Mouse (Mus musculus) frontal cortex, postnatal 14 days (tissue): ENCODE data around the gene Olfr279.
A peak's percentile ranks its signal among the peaks of the same experiment; 100 is the strongest.
"Not testable (repeated sequence)": the region's sequence is repeated elsewhere in the genome, so short reads cannot be mapped to it uniquely, and the experiment has no call there.

Experiments used
- DNase-seq, 2 experiments: peaks; one replicate each; pipeline ENCODE4 v3.0.0; 2022; ENCODE audit warnings: low spot score in 2 of 2

Olfr279 gene

DNA sequence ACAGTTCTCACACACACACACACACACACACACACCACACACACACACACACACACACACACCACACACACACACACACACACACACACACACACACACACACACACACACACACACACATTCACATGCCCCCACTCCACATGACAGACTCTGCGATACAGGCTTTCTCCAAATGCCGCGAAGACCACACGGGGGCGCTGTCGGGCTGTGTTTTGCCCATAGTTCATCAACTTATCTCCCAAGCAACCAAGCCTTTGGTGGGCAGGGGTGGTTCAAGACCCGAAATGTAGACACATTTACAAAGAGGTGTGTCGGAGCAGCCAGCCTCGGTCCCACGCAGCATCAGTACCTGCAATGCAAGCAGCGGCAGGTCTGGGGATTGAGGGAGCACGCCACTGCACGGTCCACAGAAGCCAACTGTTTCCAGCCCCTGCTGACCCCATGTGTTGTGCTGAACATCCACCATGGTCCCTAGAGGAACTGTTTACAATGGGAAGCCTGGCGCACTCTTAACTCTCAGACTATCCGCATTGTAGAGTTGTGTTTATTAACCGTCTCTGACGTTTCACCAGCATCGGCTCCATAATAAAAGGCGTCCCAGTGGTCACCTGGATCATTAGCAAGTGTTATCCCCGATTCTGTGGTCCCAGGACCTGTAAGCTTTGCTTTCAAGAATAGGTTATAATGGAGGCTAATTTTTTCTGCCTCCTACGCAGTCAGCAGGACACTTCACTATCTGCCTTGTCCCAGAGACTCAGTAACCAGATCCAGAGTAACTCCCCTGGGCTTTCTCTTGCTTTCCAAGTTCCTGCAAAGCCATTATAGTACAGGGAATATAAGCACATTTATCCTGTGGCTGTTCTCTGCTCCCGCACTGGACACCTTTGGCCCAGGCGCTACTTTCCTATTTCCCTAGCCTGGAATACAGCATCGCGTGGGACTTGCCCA is 18.5 kb downstream of the Olfr279 start:
- peak; percentile 58 to 62 for DNase-seq

DNA sequence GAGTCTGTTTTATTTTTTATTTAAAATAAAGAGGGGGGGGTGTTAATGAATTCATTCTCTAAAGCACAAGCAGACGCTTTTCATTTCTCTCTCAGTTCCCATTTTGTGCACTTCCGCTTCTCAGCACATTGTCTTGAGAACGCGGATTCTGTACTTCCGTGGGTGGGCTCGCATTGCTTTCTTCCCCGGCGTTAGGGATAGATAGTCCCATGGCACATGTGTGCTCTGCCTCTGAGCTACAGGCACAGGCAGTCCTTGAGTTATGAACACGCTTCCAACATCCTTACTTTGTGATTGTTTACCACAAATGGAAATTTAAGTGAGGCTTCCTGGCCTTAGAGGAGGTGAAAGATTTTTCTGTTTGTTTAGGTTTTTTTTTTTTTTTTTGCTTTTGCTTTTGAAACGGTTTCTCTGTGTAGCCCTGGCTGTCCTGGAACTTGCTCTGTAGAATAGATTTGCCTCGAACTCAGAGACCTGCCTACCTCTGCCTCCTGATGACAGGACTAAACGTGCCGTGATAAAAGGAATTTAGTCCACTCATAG is 19.3 kb downstream of the Olfr279 start:
- DNase-seq = no peak

DNA sequence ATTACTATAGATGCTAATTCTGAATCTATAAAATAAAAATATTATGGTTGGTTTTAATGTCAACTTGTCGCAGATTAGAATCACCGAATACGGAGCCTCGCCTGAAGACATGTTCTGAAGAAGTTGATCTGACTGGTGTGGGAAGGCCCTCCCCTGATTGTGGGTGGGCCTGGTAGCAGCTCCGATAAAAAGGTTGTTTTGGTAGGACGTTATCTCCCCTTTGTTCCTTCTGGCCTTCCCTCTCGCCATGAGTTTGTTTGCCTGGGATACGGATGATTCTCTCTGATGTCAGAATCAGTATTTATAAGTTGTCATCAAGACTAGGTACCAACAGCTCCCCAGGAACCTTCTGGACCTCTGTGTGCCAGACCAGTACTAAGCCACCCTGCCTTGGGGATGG is 20.0 kb downstream of the Olfr279 start:
- no peak for DNase-seq

DNA sequence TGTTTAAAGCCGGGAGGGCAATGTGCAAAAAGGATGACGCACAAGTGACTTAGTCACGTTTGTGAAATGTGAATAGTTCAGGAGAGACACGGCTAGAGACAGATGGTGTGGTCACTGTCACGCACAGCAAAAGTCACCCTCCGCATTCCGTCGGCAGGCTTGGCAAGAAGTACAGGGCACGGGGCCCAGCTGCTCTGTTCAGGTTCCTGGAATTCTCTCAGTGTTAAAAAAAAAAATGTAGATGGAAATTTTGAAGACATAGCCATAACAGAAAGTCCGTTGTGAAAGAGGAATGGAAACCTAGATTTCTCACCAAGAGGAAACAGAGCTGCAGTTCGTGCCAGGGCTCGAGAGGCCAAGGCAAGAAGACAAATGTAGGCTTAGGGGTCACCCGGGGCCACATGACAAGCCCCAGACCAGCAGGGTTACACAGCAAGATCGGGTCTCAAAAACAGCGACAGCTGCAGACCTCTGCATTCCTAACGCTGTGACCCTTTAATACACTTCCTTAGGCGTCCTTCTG is 20.7 kb downstream of the Olfr279 start:
- no peak for DNase-seq

DNA sequence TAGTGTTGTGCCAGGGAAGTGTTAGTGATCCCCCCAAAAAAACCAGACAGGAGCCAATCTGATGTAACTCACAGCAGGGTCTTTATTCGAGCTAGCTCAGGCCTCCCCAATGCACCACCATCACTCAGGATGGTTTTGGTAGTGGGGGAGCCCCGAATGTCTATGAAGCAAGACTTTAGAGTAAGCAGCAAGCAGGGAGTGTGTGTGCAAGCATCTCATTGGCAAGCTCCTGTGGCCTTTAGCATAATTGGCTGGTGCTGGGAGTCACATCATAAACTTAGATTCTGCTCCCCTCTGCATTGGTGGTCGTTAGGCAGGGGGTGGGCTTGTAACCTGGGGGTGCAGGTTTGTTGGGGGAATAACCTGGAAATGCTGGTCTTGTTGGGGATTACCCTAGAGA is 21.5 kb downstream of the Olfr279 start:
- DNase-seq = not testable (repeated sequence)

DNA sequence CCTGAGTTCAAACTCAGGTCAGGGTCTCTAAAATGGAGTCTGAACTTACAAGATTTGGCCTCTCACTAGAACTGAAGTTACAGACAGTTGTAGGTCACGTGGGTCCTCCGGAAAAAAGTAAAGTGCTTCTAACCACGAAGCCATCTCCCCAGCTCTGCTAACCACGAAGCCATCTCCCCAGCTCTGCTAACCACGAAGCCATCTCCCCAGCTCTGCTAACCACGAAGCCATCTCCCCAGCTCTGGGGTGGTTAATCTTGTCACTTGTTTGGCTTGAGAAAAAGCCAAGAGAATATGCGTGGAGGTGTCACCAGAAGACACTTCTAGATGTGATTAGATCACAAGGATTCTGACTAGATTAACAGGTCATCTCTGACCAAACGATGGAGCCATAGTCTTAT is 21.9 kb downstream of the Olfr279 start:
- no peak for DNase-seq

DNA sequence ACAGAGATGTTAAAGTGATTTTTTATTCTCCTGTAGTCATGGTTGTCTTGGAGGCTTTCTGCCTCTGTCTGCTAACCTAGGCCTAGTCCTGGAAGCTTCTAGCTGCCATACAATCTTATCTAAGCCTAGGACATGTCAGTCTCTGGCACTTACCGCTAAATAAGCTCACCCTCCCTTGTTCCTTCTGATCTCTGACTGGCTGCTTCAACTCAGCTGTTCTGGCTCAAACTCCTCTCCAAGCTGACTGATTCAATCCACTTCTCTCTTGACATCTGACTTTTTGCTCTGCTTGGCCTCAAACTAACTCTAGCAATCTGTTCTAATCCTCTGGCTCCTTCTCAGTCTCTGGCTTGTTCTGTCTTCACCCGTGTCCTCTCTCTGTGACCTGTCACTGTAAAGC is 22.6 kb downstream of the Olfr279 start:
- DNase-seq = not testable (repeated sequence)

DNA sequence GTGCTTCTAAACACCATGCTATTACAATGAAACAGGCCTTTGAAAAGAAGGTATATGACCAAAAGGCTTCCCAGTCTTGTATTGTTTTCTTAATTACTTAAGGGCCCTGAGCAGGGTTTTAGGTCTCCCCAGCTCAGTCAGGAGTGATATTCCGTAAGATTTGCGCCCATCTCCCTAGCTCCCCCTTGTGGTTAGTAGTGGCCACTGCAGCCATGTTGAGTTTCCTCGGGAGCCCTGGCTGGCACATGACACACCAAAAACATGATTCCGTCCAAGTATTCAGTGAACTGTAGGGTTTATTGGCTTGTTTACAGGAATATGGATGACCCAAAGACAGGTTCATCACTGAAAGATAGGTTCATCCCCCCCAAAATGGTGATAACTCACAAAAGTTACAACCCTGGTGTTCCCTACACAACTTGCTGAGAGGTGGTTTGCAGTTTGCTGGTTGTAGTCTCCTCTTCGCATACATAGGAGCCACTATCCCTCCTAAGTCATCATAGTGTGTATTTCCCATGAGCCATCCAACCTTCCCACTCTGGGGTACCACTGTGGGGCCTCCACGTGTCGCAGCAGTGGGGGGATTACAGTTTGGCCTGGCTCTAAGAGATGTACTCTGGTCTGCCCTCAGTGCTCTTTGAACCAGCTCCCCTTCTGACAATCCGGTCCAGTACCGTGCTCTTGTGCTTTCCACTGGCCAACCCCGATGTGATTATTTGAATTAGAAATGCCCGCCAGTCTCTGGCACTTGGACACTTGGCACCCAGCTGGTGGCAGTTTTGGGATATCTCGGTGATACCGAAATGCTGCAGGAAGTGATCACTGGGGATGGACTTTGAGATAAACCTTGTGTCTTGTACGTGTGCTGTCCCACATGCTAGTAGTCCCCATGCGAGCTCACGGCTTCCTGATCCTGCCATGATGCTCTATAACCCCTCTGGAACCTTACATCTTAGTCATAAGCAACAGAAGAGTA is 25.5 kb downstream of the Olfr279 start:
- DNase-seq = peak; percentile 35 to 41

DNA sequence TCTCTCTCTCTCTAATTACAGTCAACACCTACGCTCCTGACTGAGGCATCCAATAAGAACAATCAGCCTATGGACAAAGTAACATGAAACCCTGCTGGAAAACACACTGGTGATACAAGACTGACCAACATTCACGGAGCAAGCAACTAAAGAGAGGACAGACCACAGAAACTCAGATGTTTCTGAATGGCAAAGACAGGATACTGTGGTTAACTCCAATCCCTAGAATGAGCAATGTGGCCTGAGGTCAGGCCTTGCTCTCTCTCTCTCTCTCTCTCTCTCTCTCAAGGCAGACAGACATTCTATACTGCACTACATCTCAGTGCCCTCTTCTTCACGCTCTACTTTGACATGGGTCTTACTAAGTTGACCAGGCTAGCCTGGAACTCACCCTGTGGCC is 29.0 kb downstream of the Olfr279 start:
- DNase-seq = no peak

DNA sequence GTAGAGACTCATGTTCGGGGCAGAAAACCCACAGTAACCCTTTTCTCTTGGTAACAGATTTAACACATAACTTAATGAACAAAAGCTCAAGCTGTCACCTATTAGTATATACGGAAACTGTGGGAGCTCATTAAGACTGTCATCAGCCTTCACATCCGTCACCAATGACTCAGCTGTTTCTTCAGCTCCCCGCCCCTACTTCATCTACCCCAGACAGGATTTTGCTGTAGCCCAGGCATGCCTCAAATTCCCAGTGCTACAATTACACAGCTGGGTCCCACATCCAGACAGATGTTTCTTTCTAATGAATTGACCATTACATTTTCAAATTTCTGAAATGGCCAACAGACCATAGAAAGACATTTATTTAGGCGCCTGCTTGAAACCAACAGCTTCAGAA is 33.9 kb downstream of the Olfr279 start:
- no peak for DNase-seq

DNA sequence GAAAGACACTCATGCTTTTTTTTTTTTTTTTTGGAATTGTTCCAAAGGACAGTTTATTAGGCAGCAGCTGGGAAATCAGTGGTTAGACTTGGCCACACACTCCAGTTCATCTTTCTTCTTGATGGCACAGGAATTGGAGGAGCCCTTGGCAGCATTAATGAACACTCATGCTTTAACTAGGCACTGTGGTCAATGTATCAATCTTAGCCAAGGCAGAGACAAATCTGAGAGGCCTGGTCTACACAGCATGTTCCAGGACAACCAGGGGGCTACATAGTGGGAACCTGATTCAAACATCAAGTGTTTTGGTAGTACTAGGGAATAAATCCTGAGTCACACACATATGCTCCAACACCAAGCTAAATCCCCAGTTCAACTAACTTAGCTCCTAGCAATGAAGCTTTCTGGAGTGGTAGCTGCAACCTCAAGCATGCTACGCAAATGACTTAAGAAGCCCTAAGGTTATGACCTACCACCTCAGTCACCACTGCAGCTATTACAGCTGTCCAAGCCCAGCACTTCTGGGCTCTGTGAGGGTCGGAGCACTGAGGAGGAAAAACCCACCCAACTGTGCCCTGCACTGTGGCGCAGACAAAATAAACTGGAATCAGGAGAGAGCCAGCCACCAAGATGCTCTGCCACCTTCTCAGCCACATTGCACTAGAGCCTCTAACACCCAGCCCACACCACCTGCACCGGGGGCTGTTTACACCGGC is 35.0 kb downstream of the Olfr279 start:
- DNase-seq = no peak

DNA sequence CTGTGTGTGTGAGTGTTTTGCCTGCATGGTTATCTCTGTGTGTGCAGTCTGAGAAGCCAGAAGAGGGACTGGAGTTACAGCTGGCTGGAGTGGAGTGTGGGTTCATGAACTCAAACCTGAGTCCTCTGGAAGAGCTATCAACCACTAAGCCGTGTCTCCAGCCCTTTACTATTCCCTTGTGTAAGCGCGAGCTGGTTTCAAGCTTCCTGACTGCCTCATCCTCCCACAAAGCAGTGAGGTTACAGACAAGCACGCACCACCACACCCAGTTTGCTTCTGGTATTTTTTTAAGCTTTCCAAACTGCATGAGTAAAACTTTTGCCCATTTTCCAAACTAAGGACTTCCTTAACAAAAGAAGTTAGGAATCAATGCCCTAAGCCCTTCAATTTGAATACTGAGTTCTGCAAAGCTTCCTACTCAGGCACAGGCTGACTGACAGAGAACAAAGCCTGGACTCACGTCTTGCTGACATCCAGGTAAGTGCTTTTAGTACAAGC is 35.9 kb downstream of the Olfr279 start:
- no peak for DNase-seq

DNA sequence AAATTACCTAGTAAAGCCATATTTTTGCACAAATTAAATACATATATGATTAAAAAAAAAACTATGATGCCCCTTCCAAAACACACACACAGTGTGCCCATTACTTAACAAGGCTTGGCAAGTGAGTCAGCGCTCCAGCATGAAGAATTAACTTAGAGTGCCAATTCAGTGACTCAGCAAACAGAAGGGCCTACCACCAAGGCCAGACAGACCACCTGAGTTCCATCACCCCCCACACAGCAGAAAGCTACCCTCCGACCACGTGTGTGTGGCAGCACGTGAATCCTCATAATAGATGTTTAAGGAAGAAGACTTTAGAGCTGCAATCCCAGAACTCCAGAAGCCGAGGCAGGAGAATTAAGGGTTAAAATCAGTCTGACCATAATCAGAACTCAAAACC is 40.1 kb downstream of the Olfr279 start:
- no peak for DNase-seq

DNA sequence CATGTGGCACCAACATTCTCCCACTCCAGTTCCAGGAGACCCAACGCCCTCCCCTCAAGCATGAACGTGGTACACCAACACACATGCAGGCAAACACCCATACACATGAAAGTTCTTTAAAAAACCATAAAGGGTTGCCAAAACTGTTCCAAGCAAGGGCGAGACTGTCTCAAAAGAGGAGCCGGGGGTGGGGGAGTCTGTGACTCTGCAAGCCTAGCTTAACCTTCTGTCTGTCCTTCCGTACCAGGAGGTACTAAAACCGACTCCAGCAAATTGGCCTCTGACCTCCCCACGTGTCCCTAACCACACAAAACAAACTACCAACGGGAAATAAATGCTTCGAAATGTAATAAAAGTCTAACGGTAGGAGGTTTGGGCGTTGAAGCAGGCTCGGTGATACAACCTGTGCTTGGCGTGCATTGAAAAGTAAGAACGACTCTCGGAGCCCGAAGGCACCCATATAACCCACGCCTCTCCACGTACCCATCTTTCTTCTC is 40.9 kb downstream of the Olfr279 start:
- no peak for DNase-seq

DNA sequence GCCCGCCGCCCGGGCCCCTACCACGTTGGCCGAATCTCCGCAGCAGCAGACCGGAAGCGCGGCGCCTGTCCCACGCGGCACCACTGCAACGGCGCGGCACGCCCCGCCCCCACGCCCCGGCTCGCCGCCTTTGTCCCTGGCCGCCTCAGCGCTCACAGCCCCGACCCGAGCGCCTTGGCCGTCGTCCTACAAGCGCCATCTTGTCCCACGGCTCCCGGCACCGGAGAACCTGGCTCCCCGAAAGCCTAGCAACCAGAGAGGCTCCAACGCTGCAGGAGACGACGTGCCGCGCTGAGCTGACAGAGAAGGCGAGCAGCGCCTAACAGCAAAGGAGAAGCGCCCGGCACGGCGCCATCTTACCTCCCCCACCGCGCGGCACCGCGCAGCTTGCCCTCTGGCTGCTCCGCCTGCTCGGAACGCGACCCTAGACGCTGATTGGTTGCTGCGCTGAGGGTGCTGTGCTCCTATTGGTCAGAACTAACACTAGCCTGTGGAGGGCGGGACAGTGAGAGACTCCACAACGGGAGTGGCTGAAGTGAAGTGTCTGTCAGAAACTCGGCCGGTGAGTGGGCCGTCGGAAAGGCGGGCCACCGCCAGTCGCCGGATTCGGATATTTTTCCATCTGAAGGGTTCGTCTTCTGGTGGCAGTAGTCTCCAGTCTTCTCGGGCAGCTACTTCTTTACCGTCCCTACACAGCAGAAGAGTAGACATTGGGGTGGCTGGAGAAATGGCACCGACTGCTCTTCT is 41.9 kb downstream of the Olfr279 start, which contains the start of gene Kansl2:
Gene Kansl2 (minus strand): TSS at position 384 of the 747 bp plus-strand sequence.
- peak; percentile 98 to 99 for DNase-seq

DNA sequence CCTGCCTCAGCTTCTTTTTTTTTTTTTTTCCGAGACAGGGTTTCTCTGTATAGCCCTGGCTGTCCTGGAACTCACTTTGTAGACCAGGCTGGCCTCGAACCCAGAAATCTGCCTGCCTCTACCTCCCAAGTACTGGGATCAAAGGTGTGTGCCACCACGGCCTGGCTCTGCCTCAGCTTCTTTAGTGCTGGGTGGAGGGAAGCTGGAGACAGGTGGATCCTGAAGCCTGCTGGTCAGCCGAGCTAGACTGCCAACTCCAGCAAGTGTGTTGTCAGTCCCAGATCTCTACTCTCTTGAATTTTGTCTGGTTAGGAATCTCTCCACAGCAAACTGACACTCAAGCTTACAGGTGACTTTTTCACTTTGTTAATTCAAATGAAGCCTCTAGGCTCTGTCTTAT is 43.7 kb downstream of the Olfr279 start:
- DNase-seq = no peak

DNA sequence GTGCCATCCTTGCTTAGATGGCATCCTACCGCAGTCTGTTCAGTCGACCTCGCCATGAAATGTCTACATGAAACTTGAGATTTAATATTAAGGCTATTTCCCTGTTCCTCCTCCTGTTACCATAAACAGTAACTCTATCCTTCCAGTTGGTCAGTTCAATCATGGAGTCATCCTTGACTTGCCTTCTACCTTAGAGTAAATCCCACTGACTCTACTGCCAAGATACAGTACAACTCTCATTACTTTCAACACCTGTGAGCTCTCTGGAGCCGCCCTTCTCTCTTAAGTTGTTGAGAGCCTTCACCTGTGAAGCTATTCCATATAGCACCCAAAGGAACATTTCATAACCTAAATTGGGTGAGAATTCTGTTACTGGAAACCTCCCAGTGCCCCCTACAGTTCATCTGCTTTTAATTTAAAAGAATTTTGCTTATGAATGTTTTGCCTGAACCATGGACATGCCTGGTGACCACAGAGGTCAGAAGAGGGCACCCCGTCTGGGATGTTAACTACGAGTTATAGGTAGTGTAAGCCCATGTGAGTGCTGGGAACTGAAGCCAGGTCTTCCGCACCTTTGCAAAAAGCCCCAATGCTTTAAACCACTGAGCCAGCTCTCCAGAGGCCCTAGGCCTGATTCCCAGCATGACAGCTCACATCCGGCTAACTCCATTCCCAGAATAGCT is 44.8 kb downstream of the Olfr279 start:
- no peak for DNase-seq

DNA sequence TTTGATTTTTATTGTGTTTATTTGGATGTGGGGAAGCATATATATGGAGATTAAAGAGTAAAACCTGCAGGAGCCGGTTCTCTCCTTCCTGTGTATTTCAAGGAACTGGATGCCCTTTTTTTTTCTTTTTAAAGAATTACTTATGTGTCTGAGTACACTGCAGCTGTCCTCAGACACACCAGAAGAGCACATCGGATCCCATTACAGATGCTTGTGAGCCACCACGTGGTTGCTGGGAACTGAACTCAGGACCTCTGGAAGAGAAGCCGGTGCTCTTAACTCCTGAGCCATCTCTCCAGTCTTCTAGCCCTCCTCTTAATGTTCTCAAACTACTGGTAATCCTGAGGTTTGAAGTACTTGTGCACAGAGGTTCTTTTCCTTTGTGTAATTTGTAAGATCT is 45.7 kb downstream of the Olfr279 start:
- no peak for DNase-seq

DNA sequence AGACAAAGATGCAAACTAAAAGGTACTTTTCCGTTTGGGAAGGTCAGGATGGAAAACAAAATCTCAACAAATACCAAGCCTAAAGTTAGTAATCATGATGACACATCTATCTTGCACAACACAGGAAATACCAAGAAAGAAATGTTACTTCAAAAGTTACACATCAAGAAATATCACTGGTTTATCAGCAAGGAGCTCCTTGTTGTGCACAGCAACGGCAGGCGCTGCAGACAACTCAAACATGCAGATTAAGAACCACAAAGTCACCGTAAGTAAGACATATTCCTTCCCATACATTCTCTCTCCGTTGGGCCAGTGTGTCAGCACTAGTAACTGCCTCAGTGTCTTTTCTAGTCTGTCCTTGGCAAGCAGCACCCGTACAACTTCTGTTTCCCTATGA is 48.9 kb downstream of the Olfr279 start:
- DNase-seq = no peak

DNA sequence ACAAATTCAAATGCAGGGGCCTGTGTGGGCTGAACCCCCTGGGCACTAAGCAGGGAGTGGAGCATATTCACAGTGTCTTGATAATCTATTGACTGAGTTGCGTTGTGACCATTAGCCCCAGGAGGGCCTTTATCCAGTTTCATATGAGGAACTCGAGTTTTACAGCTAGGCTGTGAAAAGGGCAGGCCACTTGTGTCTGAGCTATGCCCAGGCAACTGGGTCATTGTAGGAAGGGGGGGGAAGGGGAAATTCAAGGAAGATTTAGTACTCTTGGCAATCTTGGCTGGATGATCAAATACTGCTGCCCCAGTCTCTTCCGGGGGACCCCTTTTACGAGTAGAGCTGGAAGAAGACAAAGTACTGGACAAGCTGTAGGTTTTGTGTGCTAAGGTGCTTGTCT is 51.1 kb downstream of the Olfr279 start:
- no peak for DNase-seq
